Mouse (Mus musculus): ENCODE measurements around the gene Hoga1.

GRCm38 (mm10) chr19:42033611-42034010 lies 11.8 kb upstream of the Hoga1 start:
- TF ChIP-seq CTCF (IDR thresholded peaks at IDR 0.05; ENCODE audit: insufficient read depth, low read depth, low read length) (no peak), POLR2A (IDR thresholded peaks at IDR 0.05; ENCODE audit: insufficient read depth, low read depth, low read length) (no peak)

Measured in olfactory bulb, adult 2 months (tissue).